28 mouse cellular contexts compared by ENCODE assay signal in genomic region chr5:105393731-105394130, GRCm38 (mm10). TPM values are rescaled to one million over a fixed set of nuclear protein-coding genes. Genes with fewer than 3 reads are reported as not detected.
A peak's percentile ranks its signal among the peaks of the same experiment; 100 is the strongest.
DNase-seq lines count a peak whose midpoint lies in the region; ATAC-seq lines count a peak whose summit lies in the region.
"Had no signal": no experiment of that assay in that cellular context is flagged by ENCODE, and none has a peak within 500 bp of the region (broad histone marks: within the 10 kb centered on the region; RNA-seq: fewer than 3 reads in every experiment).

No protein-coding gene starts in this region.

- no peak overlapping the region for H3K4me2 ChIP-seq in heart, embryonic 12.5 days
- H3K4me2 ChIP-seq in midbrain, embryonic 11.5 days = no peak overlapping the region
- H3K4me2 ChIP-seq in midbrain, embryonic 13.5 days (replicated peaks) = no peak overlapping the region
- H3K4me2 ChIP-seq: embryonic facial prominence, embryonic 13.5 days; embryonic facial prominence, embryonic 15.5 days; forebrain, embryonic 12.5 days had no signal

- no peaks in the 10 kb centered on the region for H3K27me3 ChIP-seq in heart, embryonic 12.5 days (replicated peaks)
- H3K27me3 ChIP-seq in midbrain, embryonic 11.5 days (ENCODE audit: control insufficient read depth, insufficient read depth, low read length) = no peaks in the 10 kb centered on the region
- H3K27me3 ChIP-seq in midbrain, embryonic 13.5 days = no peaks in the 10 kb centered on the region
- H3K27me3 ChIP-seq: CH12.LX; embryonic facial prominence, embryonic 13.5 days; embryonic facial prominence, embryonic 15.5 days; forebrain, embryonic 12.5 days had no signal

- DNase-seq in heart, adult 11 months = peak; percentile 61
- DNase-seq in midbrain, embryonic 11.5 days (ENCODE audit: low spot score, missing footprints) = peak; percentile 26
- no peak for DNase-seq in gastrocnemius, postnatal 25 days
- DNase-seq: adrenal gland, adult 2 months; adrenal gland, postnatal 10 days; adrenal gland, postnatal 25 days; cerebellum, adult 11 months; cerebellum, adult 18-20 months; cerebellum, adult 8-10 months; cerebellum, adult 9-11 months; cerebellum, postnatal 14 days; cerebellum, postnatal 36 days; embryo, embryonic 11 days had no signal

- peaks cover 31% of the 10 kb centered on the region for H3K9me3 ChIP-seq in heart, embryonic 12.5 days (replicated peaks)
- no peaks in the 10 kb centered on the region; the same call in 1 of the 2 replicates for H3K9me3 ChIP-seq in midbrain, embryonic 11.5 days (ENCODE audit: control insufficient read depth, low read length)
- peaks cover 9% of the 10 kb centered on the region; the same call in 1 of the 2 replicates for H3K9me3 ChIP-seq in midbrain, embryonic 13.5 days
- H3K9me3 ChIP-seq: embryonic facial prominence, embryonic 13.5 days; forebrain, embryonic 12.5 days; G1E had no signal

- no peak overlapping the region for H3K4me3 ChIP-seq in heart, embryonic 12.5 days
- H3K4me3 ChIP-seq in midbrain, embryonic 11.5 days (ENCODE audit: low read depth, low read length) = no peak overlapping the region
- no peak overlapping the region for H3K4me3 ChIP-seq in midbrain, embryonic 13.5 days (replicated peaks)
- H3K4me3 ChIP-seq: embryonic facial prominence, embryonic 13.5 days; embryonic facial prominence, embryonic 15.5 days; erythroblast, embryonic 14.5 days; forebrain, embryonic 10.5 days; forebrain, embryonic 12.5 days had no signal

- no peak overlapping the region for H3K9ac ChIP-seq in heart, embryonic 12.5 days
- H3K9ac ChIP-seq in midbrain, embryonic 11.5 days (ENCODE audit: low read length) = no peak overlapping the region
- H3K9ac ChIP-seq in midbrain, embryonic 13.5 days (replicated peaks) = no peak overlapping the region
- H3K9ac ChIP-seq: embryonic facial prominence, embryonic 13.5 days; embryonic facial prominence, embryonic 15.5 days; forebrain, embryonic 12.5 days had no signal

- no peaks in the 10 kb centered on the region for H3K36me3 ChIP-seq in heart, embryonic 12.5 days
- no peaks in the 10 kb centered on the region for H3K36me3 ChIP-seq in midbrain, embryonic 11.5 days (ENCODE audit: control insufficient read depth, insufficient read depth, low read length)
- no peaks in the 10 kb centered on the region for H3K36me3 ChIP-seq in midbrain, embryonic 13.5 days
- H3K36me3 ChIP-seq: embryonic facial prominence, embryonic 13.5 days; embryonic facial prominence, embryonic 15.5 days; forebrain, embryonic 10.5 days; forebrain, embryonic 12.5 days; G1E had no signal

- no peaks in the 10 kb centered on the region for H3K4me1 ChIP-seq in heart, embryonic 12.5 days (replicated peaks)
- no peaks in the 10 kb centered on the region for H3K4me1 ChIP-seq in midbrain, embryonic 11.5 days (ENCODE audit: control insufficient read depth, insufficient read depth, low read length)
- no peaks in the 10 kb centered on the region for H3K4me1 ChIP-seq in midbrain, embryonic 13.5 days (replicated peaks)
- H3K4me1 ChIP-seq: embryonic facial prominence, embryonic 13.5 days; embryonic facial prominence, embryonic 15.5 days; forebrain, embryonic 10.5 days; forebrain, embryonic 12.5 days had no signal

- ATAC-seq in heart, embryonic 12.5 days (ENCODE audit: insufficient number of reproducible peaks, low FRiP score) = no peak
- no peak for ATAC-seq in midbrain, embryonic 11.5 days (ENCODE audit: low FRiP score)
- ATAC-seq in midbrain, embryonic 13.5 days = no peak
- 0 out of 2 replicates have a peak, but pooled peaks have one; percentile 21 for ATAC-seq in granulocyte monocyte progenitor cell, adult 5-6 weeks (replicated peaks; ENCODE audit: poor library complexity, severe bottlenecking)
- ATAC-seq: activated CD4-positive, CD25-positive, alpha-beta regulatory T cell, adult 4 months; CD4-positive, CD25-positive, alpha-beta regulatory T cell, adult 4 months; forebrain, embryonic 14.5 days; forebrain, embryonic 16.5 days; Patski had no signal

- H3K27ac ChIP-seq in heart, embryonic 12.5 days (ENCODE audit: poor library complexity, severe bottlenecking) = no peak overlapping the region
- H3K27ac ChIP-seq in midbrain, embryonic 11.5 days (ENCODE audit: low read depth, low read length) = no peak overlapping the region
- H3K27ac ChIP-seq in midbrain, embryonic 13.5 days = no peak overlapping the region
- H3K27ac ChIP-seq: embryonic facial prominence, embryonic 13.5 days; embryonic facial prominence, embryonic 15.5 days; forebrain, embryonic 10.5 days; forebrain, embryonic 12.5 days had no signal

- 80% methylated on average over 6 of the region's 6 CpGs for WGBS in heart, embryonic 12.5 days
- 92% methylated on average over 6 of the region's 6 CpGs for WGBS in midbrain, embryonic 11.5 days
- WGBS in midbrain, embryonic 13.5 days = 94% methylated on average over 6 of the region's 6 CpGs

RNA-seq across cellular contexts. Expression of gene Lrrc8b, which starts 21.8 kb away (rescaled TPM):
- polyA plus RNA-seq in heart, embryonic 12.5 days (2016; fragmentation: Nextera tagmentation; extraction: Ambion mirVana) = 6.1 and 6.5 TPM in 2 replicates
- 13.3 and 13.8 TPM in 2 replicates for polyA plus RNA-seq in midbrain, embryonic 11.5 days (2014; fragmentation: Nextera tagmentation; extraction: Ambion mirVana)
- 11.3 and 11.4 TPM in 2 replicates for polyA plus RNA-seq in midbrain, embryonic 13.5 days (2015; fragmentation: Nextera tagmentation; extraction: Ambion mirVana)
- 16.1 and 19.8 TPM in 2 replicates for total RNA-seq in granulocyte monocyte progenitor cell, adult 5-6 weeks (2014; fragmentation: Nextera tagmentation)
- total RNA-seq in granulocyte monocyte progenitor cell, adult 5-6 weeks (2017) = 6.5 and 9.7 TPM in 2 replicates
- total RNA-seq in gastrocnemius, postnatal 25 days (2021) = 1 to 10 TPM; 1.5 to 2.6 TPM
